Mouse (Mus musculus) midbrain, embryonic 14.5 days (tissue): ENCODE measurements around the gene Gng4. TPM values are rescaled to one million over a fixed set of nuclear protein-coding genes. Genes with fewer than 3 reads are reported as not detected.
"Not testable (repeated sequence)": the region's sequence is repeated elsewhere in the genome, so short reads cannot be mapped to it uniquely, and the experiment has no call there.

Source experiments
- ATAC-seq: fragments of 200-750 bp; cut with Nextera tagmentation; 2 replicates; pipeline ENCODE4 v1.8.0; 2017; ENCODE audit warnings: moderate number of reproducible peaks, moderate library complexity; ENCODE audit not compliant: low FRiP score, low TSS enrichment
- DNase-seq: peaks from one replicate; pipeline ENCODE4 v3.0.0-alpha.2; 2015
- H3K27ac ChIP-seq: fragments of 300-500 bp; sonication (generic); replicated peaks from 2 replicates; pipeline ENCODE4 v1.5.1; 2014; ENCODE audit warnings: mild to moderate bottlenecking, low read depth, low read length, moderate library complexity
- H3K27me3 ChIP-seq: fragments of 300-500 bp; sonication (generic); 2 replicates; pipeline ENCODE4 v1.6.1; 2014; ENCODE audit warnings: low read length, control low read depth, mixed read lengths; ENCODE audit not compliant: control insufficient read depth, insufficient read depth
- H3K36me3 ChIP-seq: fragments of 300-500 bp; sonication (generic); 2 replicates; pipeline ENCODE4 v1.6.1; 2014; ENCODE audit warnings: low read length, control low read depth; ENCODE audit not compliant: control insufficient read depth, insufficient read depth
- H3K4me1 ChIP-seq: fragments of 300-500 bp; sonication (generic); 2 replicates; pipeline ENCODE4 v1.6.1; 2014; ENCODE audit warnings: mild to moderate bottlenecking, antibody characterized with exemption, low read length, control low read depth; ENCODE audit not compliant: control insufficient read depth, insufficient read depth
- H3K4me2 ChIP-seq: fragments of 300-500 bp; sonication (generic); 2 replicates; pipeline ENCODE4 v1.6.1; 2014; ENCODE audit warnings: mild to moderate bottlenecking, low read length, moderate library complexity
- H3K4me3 ChIP-seq: fragments of 300-500 bp; sonication (generic); replicated peaks from 2 replicates; pipeline ENCODE4 v1.5.1; 2014; ENCODE audit warnings: low read depth, low read length
- H3K9ac ChIP-seq: fragments of 300-500 bp; sonication (generic); replicated peaks from 2 replicates; pipeline ENCODE4 v1.6.1; 2014; ENCODE audit warnings: mild to moderate bottlenecking, low read length, moderate library complexity
- H3K9me3 ChIP-seq: fragments of 300-500 bp; sonication (generic); 2 replicates; pipeline ENCODE4 v1.6.1; 2016; ENCODE audit warnings: low read length, control low read depth, mixed read lengths; ENCODE audit not compliant: control insufficient read depth
- WGBS: fragments of 180-500 bp; shearing (Covaris S2); extraction: QIAGEN DNeasy Blood & Tissue Kit; methylation state at CpG from one replicate; pipeline ENCODE4 v1.1.7; 2014; 5-methylcytosine and 5-hydroxymethylcytosine counted together
- polyA plus RNA-seq: library from polyadenylated mRNA; unstranded; fragments of >200 nt; fragmentation: Nextera tagmentation; extraction: Ambion mirVana; gene quantifications from 2 replicates; pipeline ENCODE4 v1.2.1, GENCODE M21; 2014

Gng4 gene
- polyA plus RNA-seq, 1 experiment from 2014 or later = 42.1 TPM

DNA sequence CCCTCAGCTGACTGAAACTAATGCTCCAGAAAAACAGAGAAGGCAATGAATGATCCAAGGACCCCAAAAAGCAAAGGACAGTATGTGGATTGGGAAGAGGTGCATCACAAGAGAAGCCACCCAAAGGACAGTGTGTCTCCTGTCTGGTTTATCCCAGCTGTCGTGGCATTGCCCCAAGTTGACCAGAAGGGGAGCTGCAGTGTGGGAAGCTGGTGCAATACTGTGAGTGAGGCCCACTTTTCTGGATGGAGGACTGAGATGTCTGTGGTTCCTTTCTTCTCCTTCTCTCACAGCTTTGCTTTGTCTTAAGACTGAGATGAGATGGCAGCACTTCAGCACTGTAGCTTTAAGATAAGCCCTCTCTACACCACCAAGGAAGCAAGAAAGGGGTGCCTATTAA is 12.2 kb downstream of the Gng4 start:
- no peak overlapping the region for H3K4me2 ChIP-seq
- DNase-seq (no peak), ATAC-seq (no peak)
- no peak overlapping the region for H3K9ac ChIP-seq
- 97% methylated on average over 1 of the region's 1 CpGs for WGBS
- no peak overlapping the region for H3K4me3 ChIP-seq
- no peaks in the 10 kb centered on the region for H3K4me1 ChIP-seq
- no peak overlapping the region for H3K27ac ChIP-seq
- no peaks in the 10 kb centered on the region for H3K9me3 ChIP-seq
- no peaks in the 10 kb centered on the region for H3K36me3 ChIP-seq
- H3K27me3 ChIP-seq = no peaks in the 10 kb centered on the region

DNA sequence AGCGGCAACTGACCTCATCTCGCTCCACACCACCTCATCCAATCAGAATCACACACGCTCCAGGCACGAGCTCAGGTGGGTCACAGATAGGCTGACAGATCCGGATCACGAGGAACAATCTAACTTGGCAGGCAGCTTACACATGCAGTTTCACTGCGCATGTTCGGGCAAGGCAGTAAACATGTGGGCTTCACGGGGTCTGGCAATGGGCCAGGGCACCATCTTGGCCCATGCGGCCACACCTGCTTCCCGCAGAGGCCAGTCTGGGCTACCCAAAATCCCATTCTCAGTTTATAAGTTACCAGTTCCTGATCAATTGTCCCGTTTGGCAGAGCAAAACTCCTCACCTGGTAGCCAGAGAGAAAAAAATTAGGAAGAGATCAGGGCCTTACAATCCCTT is 14.0 kb downstream of the Gng4 start:
- not testable (repeated sequence) for H3K4me3 ChIP-seq, H3K36me3 ChIP-seq, H3K4me2 ChIP-seq, ATAC-seq, H3K9me3 ChIP-seq, H3K27me3 ChIP-seq, H3K4me1 ChIP-seq, H3K9ac ChIP-seq, DNase-seq, H3K27ac ChIP-seq
- WGBS = 91% methylated on average over 12 of the region's 12 CpGs

DNA sequence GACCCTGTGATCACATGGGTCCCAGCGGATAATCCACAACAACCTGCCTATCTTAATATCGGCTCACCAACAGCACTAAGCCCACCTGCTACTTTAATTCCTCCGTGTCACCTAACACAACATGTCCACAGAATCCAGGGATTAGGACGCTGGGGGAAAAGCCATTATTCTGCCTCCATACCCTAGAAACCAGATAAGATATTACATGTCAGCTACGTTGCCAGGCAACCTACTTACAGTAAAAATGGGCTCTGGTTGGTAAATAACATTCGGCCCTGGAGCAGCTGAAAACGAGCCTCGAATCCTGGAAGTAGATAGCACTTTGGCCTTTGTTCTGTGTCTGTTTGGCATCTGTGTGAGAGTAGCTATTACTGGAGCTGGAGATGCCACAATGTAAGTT is 14.9 kb downstream of the Gng4 start:
- Histone ChIP-seq H3K9me3 (no peaks in the 10 kb centered on the region), H3K4me2 (no peak overlapping the region), H3K27me3 (no peaks in the 10 kb centered on the region), H3K4me3 (no peak overlapping the region), H3K4me1 (no peaks in the 10 kb centered on the region), H3K36me3 (no peaks in the 10 kb centered on the region), H3K9ac (no peak overlapping the region), H3K27ac (no peak overlapping the region)
- WGBS = 71% methylated on average over 8 of the region's 8 CpGs
- ATAC-seq = no peak
- peak; percentile 21 for DNase-seq

DNA sequence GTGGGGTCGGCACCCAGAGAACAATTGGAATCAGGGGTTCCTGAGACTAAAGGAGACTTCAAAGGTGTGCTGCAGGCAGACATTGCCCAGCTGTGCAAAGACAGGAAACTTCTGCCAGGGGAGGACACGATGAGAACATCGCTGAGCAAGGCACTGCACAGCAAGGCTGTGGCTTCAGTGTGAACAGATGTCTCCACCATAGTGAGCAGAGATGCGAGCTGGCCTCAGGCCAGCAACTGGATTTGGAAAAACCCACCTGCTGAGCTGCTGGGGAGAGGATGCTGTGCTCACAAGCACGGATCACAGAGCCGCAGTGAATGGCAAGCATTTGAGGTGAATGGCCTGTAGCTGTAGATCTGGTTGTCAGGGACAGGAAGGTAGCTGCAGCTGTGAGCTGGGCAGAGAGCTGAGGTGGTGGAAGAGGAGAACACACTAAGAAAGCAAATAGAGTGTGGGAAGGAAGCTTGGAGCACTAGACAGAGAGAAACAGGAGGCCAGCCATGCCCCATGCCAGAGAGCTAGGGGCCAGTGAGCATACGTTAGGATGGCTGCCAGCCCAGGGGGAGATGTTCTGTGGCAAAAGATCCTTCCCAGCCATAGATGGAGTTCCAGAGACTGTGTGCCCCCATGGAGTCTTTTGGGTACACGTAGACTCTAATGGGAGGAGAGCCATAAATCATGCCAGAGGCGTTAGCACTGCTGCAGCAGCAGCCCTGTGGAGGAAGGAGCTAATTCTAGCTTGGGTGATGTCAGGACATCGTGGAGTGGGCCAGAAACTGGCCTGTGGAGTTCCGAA is 24.7 kb downstream of the Gng4 start:
- H3K36me3 ChIP-seq = no peaks in the 10 kb centered on the region
- WGBS = 33% methylated on average over 11 of the region's 11 CpGs
- H3K4me1 ChIP-seq = no peaks in the 10 kb centered on the region
- no peak overlapping the region for H3K9ac ChIP-seq
- no peaks in the 10 kb centered on the region for H3K27me3 ChIP-seq
- no peaks in the 10 kb centered on the region; the same call in 1 of the 2 replicates for H3K9me3 ChIP-seq
- ATAC-seq (peak; percentile 53; the same call in 1 of the 2 replicates), DNase-seq (peak; percentile 65)
- no peak overlapping the region for H3K27ac ChIP-seq
- no peak overlapping the region for H3K4me3 ChIP-seq
- H3K4me2 ChIP-seq = no peak overlapping the region

- no peak overlapping the region for H3K9ac ChIP-seq
- no peaks in the 10 kb centered on the region for H3K27me3 ChIP-seq
- 90% methylated on average over 7 of the region's 7 CpGs for WGBS
- H3K4me2 ChIP-seq = no peak overlapping the region
- H3K36me3 ChIP-seq = no peaks in the 10 kb centered on the region
- H3K4me1 ChIP-seq = no peaks in the 10 kb centered on the region
- no peaks in the 10 kb centered on the region; the same call in 1 of the 2 replicates for H3K9me3 ChIP-seq
- H3K4me3 ChIP-seq = no peak overlapping the region
- ATAC-seq (no peak), DNase-seq (no peak)
- no peak overlapping the region for H3K27ac ChIP-seq
Observed at GRCm38 (mm10) chr13:13810885-13811284, 27.0 kb downstream of the Gng4 start.

GRCm38 (mm10) chr13:13818696-13819095 is 34.8 kb downstream of the Gng4 start:
- no peak overlapping the region for H3K4me2 ChIP-seq
- no peaks in the 10 kb centered on the region for H3K4me1 ChIP-seq
- H3K27me3 ChIP-seq = no peaks in the 10 kb centered on the region
- no peaks in the 10 kb centered on the region; the same call in 1 of the 2 replicates for H3K9me3 ChIP-seq
- DNase-seq = no peak
- no peak for ATAC-seq
- no peaks in the 10 kb centered on the region for H3K36me3 ChIP-seq
- no peak overlapping the region for H3K27ac ChIP-seq
- H3K9ac ChIP-seq = no peak overlapping the region
- WGBS = 92% methylated on average over 3 of the region's 3 CpGs
- H3K4me3 ChIP-seq = no peak overlapping the region

DNA sequence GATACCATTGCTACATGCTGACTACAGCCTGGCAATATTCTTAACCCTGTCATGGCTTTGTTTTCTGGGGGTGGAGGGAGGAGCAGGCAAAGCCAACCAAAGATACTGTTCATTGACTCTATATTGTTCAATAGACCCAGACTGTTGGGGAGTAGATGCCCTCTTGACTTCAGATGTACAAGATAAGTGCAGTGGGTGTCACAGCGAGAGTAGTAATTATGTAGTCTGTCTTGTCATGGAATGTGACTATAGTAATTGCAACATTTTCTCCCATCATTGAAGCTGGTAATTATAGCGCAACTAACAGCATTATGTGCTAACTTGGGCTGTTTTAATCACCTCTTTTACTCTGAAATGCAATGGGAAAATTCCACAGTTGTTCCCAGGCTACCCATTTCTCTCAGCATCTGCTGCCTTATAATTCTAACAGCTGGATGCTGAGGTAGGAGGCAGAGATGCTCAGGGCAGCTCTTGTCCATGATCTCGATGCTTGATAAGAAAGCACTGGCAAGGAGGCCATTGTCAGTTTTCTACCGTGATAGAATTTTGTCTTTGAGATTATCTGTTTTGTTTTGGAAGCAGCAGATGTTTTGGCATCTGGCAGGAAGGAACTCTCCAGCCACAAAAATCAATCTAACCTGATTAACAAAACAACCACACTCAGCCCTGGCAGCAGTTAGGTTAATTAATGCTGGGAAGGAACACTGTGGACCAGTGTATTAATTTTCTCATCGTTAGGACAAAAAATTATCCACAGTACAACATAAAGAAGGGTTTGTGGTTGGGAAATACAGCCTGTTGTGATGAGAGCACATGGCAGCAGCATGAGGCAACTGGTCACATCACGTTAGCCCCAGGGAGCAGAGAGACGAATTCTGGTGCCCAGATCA is 36.6 kb downstream of the Gng4 start:
- Histone ChIP-seq H3K9ac (no peak overlapping the region), H3K36me3 (no peaks in the 10 kb centered on the region), H3K27ac (no peak overlapping the region), H3K4me2 (no peak overlapping the region), H3K27me3 (no peaks in the 10 kb centered on the region), H3K4me1 (no peaks in the 10 kb centered on the region), H3K4me3 (no peak overlapping the region), H3K9me3 (no peaks in the 10 kb centered on the region)
- WGBS = 79% methylated on average over 7 of the region's 7 CpGs
- ATAC-seq (no peak), DNase-seq (no peak)

- no peak overlapping the region for H3K27ac ChIP-seq
- no peak overlapping the region for H3K9ac ChIP-seq
- H3K4me1 ChIP-seq = no peaks in the 10 kb centered on the region
- no peaks in the 10 kb centered on the region for H3K36me3 ChIP-seq
- no peak overlapping the region for H3K4me3 ChIP-seq
- no peak for DNase-seq
- H3K9me3 ChIP-seq = no peaks in the 10 kb centered on the region
- 91% methylated on average over 7 of the region's 7 CpGs for WGBS
- no peak overlapping the region for H3K4me2 ChIP-seq
- no peak for ATAC-seq
- no peaks in the 10 kb centered on the region for H3K27me3 ChIP-seq
Observed at GRCm38 (mm10) chr13:13824946-13825345, 41.1 kb downstream of the Gng4 start.
